Mouse (Mus musculus): ENCODE data around the gene Tmem140. TPM values are rescaled to one million over a fixed set of nuclear protein-coding genes. Genes with fewer than 3 reads are reported as not detected.

The Tmem140 gene
- total and polyA plus RNA-seq, 3 experiments = 2.5 to 4.0 TPM; not detected in 1

GRCm38 (mm10) chr6:34904361-34904760, 41.4 kb downstream of the Tmem140 start:
- no peak overlapping the region for H3K9ac ChIP-seq (ENCODE audit: control insufficient read depth, low read depth, low read length, poor library complexity, severe bottlenecking)
- DNase-seq (ENCODE audit: low read depth, low spot score) = no peak
- no peaks in the 10 kb centered on the region; the same call in 1 of the 2 replicates for H3K79me2 ChIP-seq (ENCODE audit: control insufficient read depth, insufficient read depth, low read length, poor library complexity)
- no peak overlapping the region for H3K27ac ChIP-seq (ENCODE audit: control insufficient read depth, low read depth, low read length)
- H3K36me3 ChIP-seq (ENCODE audit: control insufficient read depth in 1 of 2, insufficient read depth in 2 of 2, low read length in 2 of 2) = peaks cover 0 to 32% of the 10 kb centered on the region in 2 experiments; a peak in 3 of 4 replicates
- peaks cover 2 to 41% of the 10 kb centered on the region in 2 experiments for H3K4me1 ChIP-seq (ENCODE audit: control insufficient read depth in 1 of 2, insufficient read depth in 2 of 2, low read length in 2 of 2)
- H3K27me3 ChIP-seq (ENCODE audit: control insufficient read depth in 1 of 2, insufficient read depth in 2 of 2, low read length in 2 of 2) = no peaks in the 10 kb centered on the region
- TF ChIP-seq CHD1 (IDR thresholded peaks at IDR 0.05; ENCODE audit: low read depth, low read length) (no peak), ETS1 (IDR thresholded peaks at IDR 0.05; ENCODE audit: low read depth, low read length) (no peak), TBP (IDR thresholded peaks at IDR 0.05; ENCODE audit: low read depth, low read length) (no peak)
- H3K4me3 ChIP-seq (ENCODE audit: control insufficient read depth in 1 of 2, insufficient read depth in 1 of 2, low read depth in 2 of 2, low read length in 2 of 2) = no peak overlapping the region
- no peaks in the 10 kb centered on the region for H3K9me3 ChIP-seq (replicated peaks; ENCODE audit: insufficient read depth, low read length)

- no peaks in the 10 kb centered on the region for H3K9me3 ChIP-seq (replicated peaks; ENCODE audit: insufficient read depth, low read length)
- peaks cover 2% of the 10 kb centered on the region; the same call in 1 of the 2 replicates for H3K79me2 ChIP-seq (ENCODE audit: control insufficient read depth, insufficient read depth, low read length, poor library complexity)
- peaks cover 0 to 32% of the 10 kb centered on the region in 2 experiments; a peak in 2 of 4 replicates for H3K36me3 ChIP-seq (ENCODE audit: control insufficient read depth in 1 of 2, insufficient read depth in 2 of 2, low read length in 2 of 2)
- TF ChIP-seq CTCF (IDR thresholded peaks at IDR 0.05 in 2 of 3, conservative IDR thresholded peaks at IDR 0.05 in 1 of 3; ENCODE audit: control insufficient read depth in 1 of 3, insufficient read depth in 1 of 3, low read depth in 2 of 3, low read length in 3 of 3, poor library complexity in 1 of 3, severe bottlenecking in 1 of 3) = peak in 2 of 3 experiments; percentile 28 to 36; a peak in 4 of 6 replicates
- 0 out of 2 replicates have a peak, but pooled peaks have one; percentile 22 for TF ChIP-seq SMC3 (IDR thresholded peaks at IDR 0.05; ENCODE audit: low read depth, low read length)
- no peak for TF ChIP-seq TCF12 (IDR thresholded peaks at IDR 0.05; ENCODE audit: low read depth, low read length)
- TF ChIP-seq RAD21 (IDR thresholded peaks at IDR 0.05; ENCODE audit: low read depth, low read length) = peak; percentile 22
- H3K27ac ChIP-seq (ENCODE audit: control insufficient read depth, low read depth, low read length) = no peak overlapping the region
- no peaks in the 10 kb centered on the region for H3K27me3 ChIP-seq (ENCODE audit: control insufficient read depth in 1 of 2, insufficient read depth in 2 of 2, low read length in 2 of 2)
- peak; percentile 33 for DNase-seq (ENCODE audit: low read depth, low spot score)
- no peak overlapping the region for H3K9ac ChIP-seq (ENCODE audit: control insufficient read depth, low read depth, low read length, poor library complexity, severe bottlenecking)
- H3K4me1 ChIP-seq (ENCODE audit: control insufficient read depth in 1 of 2, insufficient read depth in 2 of 2, low read length in 2 of 2) = peaks cover 2 to 42% of the 10 kb centered on the region in 2 experiments
- no peak overlapping the region for H3K4me3 ChIP-seq (ENCODE audit: control insufficient read depth in 1 of 2, insufficient read depth in 1 of 2, low read depth in 2 of 2, low read length in 2 of 2)
Observed at GRCm38 (mm10) chr6:34906125-34906524, 43.2 kb downstream of the Tmem140 start.

- no peaks in the 10 kb centered on the region for H3K27me3 ChIP-seq (ENCODE audit: control insufficient read depth in 1 of 2, insufficient read depth in 2 of 2, low read length in 2 of 2)
- TF ChIP-seq CHD2 (IDR thresholded peaks at IDR 0.05; ENCODE audit: low read length) (no peak), MXI1 (IDR thresholded peaks at IDR 0.05; ENCODE audit: low read depth, low read length) (no peak), TCF12 (IDR thresholded peaks at IDR 0.05; ENCODE audit: low read depth, low read length) (no peak), MYC (IDR thresholded peaks at IDR 0.05; ENCODE audit: low read depth, low read length) (no peak), MAZ (IDR thresholded peaks at IDR 0.05; ENCODE audit: low read depth, low read length) (no peak), RCOR1 (IDR thresholded peaks at IDR 0.05; ENCODE audit: low read depth, low read length) (no peak), POLR2AphosphoS2 (IDR thresholded peaks at IDR 0.05; ENCODE audit: low read length) (no peak), JUND (IDR thresholded peaks at IDR 0.05; ENCODE audit: low read depth, low read length) (no peak), ZNF384 (IDR thresholded peaks at IDR 0.05; ENCODE audit: low read depth, low read length) (no peak), ETS1 (IDR thresholded peaks at IDR 0.05; ENCODE audit: low read depth, low read length) (no peak)
- H3K4me1 ChIP-seq (ENCODE audit: control insufficient read depth in 1 of 2, insufficient read depth in 2 of 2, low read length in 2 of 2) = peaks cover 3 to 42% of the 10 kb centered on the region in 2 experiments
- peaks cover 2% of the 10 kb centered on the region; the same call in 1 of the 2 replicates for H3K79me2 ChIP-seq (ENCODE audit: control insufficient read depth, insufficient read depth, low read length, poor library complexity)
- no peaks in the 10 kb centered on the region for H3K9me3 ChIP-seq (replicated peaks; ENCODE audit: insufficient read depth, low read length)
- DNase-seq (ENCODE audit: low read depth, low spot score) = no peak
- peaks cover 0 to 35% of the 10 kb centered on the region in 2 experiments; a peak in 2 of 4 replicates for H3K36me3 ChIP-seq (ENCODE audit: control insufficient read depth in 1 of 2, insufficient read depth in 2 of 2, low read length in 2 of 2)
- H3K4me3 ChIP-seq (ENCODE audit: control insufficient read depth in 1 of 2, insufficient read depth in 1 of 2, low read depth in 2 of 2, low read length in 2 of 2) = no peak overlapping the region
- H3K9ac ChIP-seq (ENCODE audit: control insufficient read depth, low read depth, low read length, poor library complexity, severe bottlenecking) = no peak overlapping the region
- H3K27ac ChIP-seq (ENCODE audit: control insufficient read depth, low read depth, low read length) = peak overlapping the region; percentile 17
Observed at GRCm38 (mm10) chr6:34906661-34907060, 43.7 kb downstream of the Tmem140 start.

Measured in MEL (cell line).